Mouse (Mus musculus): ENCODE measurements around the gene Map1a. TPM values are rescaled to one million over a fixed set of nuclear protein-coding genes. Genes with fewer than 3 reads are reported as not detected.

Map1a gene
- polyA plus RNA-seq, 1 experiment from 2014 or later: 7.0 TPM

DNA sequence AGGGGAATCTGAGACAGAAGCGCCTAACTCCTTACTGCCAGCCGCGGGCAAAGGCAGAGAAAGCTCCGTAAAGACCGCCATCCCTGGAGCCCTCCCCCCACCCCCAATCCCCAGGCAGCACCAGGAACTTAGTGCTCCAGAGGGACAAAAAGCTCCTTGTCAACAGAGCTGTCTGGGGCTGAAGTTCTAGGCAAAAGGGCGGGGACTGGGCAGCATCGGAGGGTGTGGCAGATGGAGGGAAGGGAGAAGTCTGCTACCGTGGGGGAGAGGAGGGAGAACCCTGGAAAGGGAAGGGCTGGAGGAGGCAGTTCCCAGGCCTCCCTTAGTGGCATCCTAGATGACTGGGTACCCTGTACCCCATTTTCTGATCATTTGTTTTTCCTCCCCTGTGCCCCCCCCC is 8.7 kb downstream of the Map1a start:
- peaks cover 11% of the 10 kb centered on the region for H3K27me3 ChIP-seq (ENCODE audit: control insufficient read depth, insufficient read depth, low read length)
- H3K9ac ChIP-seq (ENCODE audit: low read depth, low read length): no peak overlapping the region
- H3K4me2 ChIP-seq (replicated peaks; ENCODE audit: low read depth, low read length): no peak overlapping the region
- H3K9me3 ChIP-seq (ENCODE audit: control insufficient read depth, low read length): no peaks in the 10 kb centered on the region
- peaks cover 31% of the 10 kb centered on the region for H3K4me1 ChIP-seq (ENCODE audit: control insufficient read depth, insufficient read depth, low read length)
- no peak for ATAC-seq (ENCODE audit: low FRiP score, low TSS enrichment)
- no peak overlapping the region for H3K27ac ChIP-seq (ENCODE audit: low read depth, low read length)
- WGBS: 13% methylated on average over 8 of the region's 8 CpGs
- peaks cover 12% of the 10 kb centered on the region; the same call in 1 of the 2 replicates for H3K36me3 ChIP-seq (ENCODE audit: control insufficient read depth, insufficient read depth, low read length)
- no peak overlapping the region for H3K4me3 ChIP-seq (ENCODE audit: low read length)

GRCm38 (mm10) chr2:121299471-121299870 is 10.1 kb downstream of the Map1a start:
- whole genome bisulfite sequencing: 87% methylated on average over 17 of the region's 17 CpGs
- peaks cover 24% of the 10 kb centered on the region for H3K4me1 ChIP-seq (ENCODE audit: control insufficient read depth, insufficient read depth, low read length)
- H3K4me2 ChIP-seq (replicated peaks; ENCODE audit: low read depth, low read length): no peak overlapping the region
- no peaks in the 10 kb centered on the region for H3K9me3 ChIP-seq (ENCODE audit: control insufficient read depth, low read length)
- no peak overlapping the region for H3K9ac ChIP-seq (ENCODE audit: low read depth, low read length)
- H3K4me3 ChIP-seq (ENCODE audit: low read length): no peak overlapping the region
- peaks cover 11% of the 10 kb centered on the region for H3K27me3 ChIP-seq (ENCODE audit: control insufficient read depth, insufficient read depth, low read length)
- H3K27ac ChIP-seq (ENCODE audit: low read depth, low read length): no peak overlapping the region
- H3K36me3 ChIP-seq (ENCODE audit: control insufficient read depth, insufficient read depth, low read length): peaks cover 12% of the 10 kb centered on the region; the same call in 1 of the 2 replicates
- no peak for ATAC-seq (ENCODE audit: low FRiP score, low TSS enrichment)

DNA sequence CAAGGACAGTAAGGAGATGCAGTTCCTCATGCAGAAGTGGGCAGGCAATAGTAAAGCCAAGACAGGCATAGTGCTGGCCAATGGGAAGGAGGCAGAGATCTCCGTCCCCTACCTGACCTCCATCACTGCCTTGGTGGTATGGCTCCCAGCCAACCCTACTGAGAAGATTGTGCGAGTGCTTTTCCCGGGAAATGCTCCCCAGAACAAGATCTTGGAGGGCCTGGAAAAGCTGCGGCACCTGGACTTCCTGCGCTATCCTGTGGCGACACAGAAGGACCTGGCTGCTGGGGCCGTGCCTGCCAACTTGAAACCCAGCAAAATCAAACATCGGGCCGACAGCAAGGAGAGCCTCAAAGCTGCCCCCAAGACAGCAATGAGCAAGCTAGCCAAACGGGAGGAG is 10.6 kb downstream of the Map1a start:
- ATAC-seq (ENCODE audit: low FRiP score, low TSS enrichment): no peak
- Histone ChIP-seq H3K4me3 (ENCODE audit: low read length) (no peak overlapping the region), H3K9ac (ENCODE audit: low read depth, low read length) (no peak overlapping the region), H3K4me2 (replicated peaks; ENCODE audit: low read depth, low read length) (no peak overlapping the region), H3K36me3 (ENCODE audit: control insufficient read depth, insufficient read depth, low read length) (peaks cover 12% of the 10 kb centered on the region; the same call in 1 of the 2 replicates), H3K27me3 (ENCODE audit: control insufficient read depth, insufficient read depth, low read length) (peaks cover 11% of the 10 kb centered on the region), H3K27ac (ENCODE audit: low read depth, low read length) (no peak overlapping the region), H3K9me3 (ENCODE audit: control insufficient read depth, low read length) (no peaks in the 10 kb centered on the region), H3K4me1 (ENCODE audit: control insufficient read depth, insufficient read depth, low read length) (peaks cover 18% of the 10 kb centered on the region)
- 80% methylated on average over 10 of the region's 10 CpGs for WGBS

- peak overlapping the region; percentile 47; the same call in 1 of the 2 replicates for H3K27ac ChIP-seq (ENCODE audit: low read depth, low read length)
- H3K4me2 ChIP-seq (replicated peaks; ENCODE audit: low read depth, low read length): peak overlapping the region; percentile 38
- H3K4me3 ChIP-seq (ENCODE audit: low read length): no peak overlapping the region; the same call in 1 of the 2 replicates
- H3K27me3 ChIP-seq (ENCODE audit: control insufficient read depth, insufficient read depth, low read length): no peaks in the 10 kb centered on the region
- no peak overlapping the region for H3K9ac ChIP-seq (ENCODE audit: low read depth, low read length)
- peak; percentile 71 for ATAC-seq (ENCODE audit: low FRiP score, low TSS enrichment)
- no peaks in the 10 kb centered on the region for H3K36me3 ChIP-seq (ENCODE audit: control insufficient read depth, insufficient read depth, low read length)
- peaks cover 12% of the 10 kb centered on the region for H3K4me1 ChIP-seq (ENCODE audit: control insufficient read depth, insufficient read depth, low read length)
- 3% methylated on average over 5 of the region's 5 CpGs for WGBS
- no peaks in the 10 kb centered on the region for H3K9me3 ChIP-seq (ENCODE audit: control insufficient read depth, low read length)
These were observed 19.6 kb downstream of the Map1a start for GRCm38 (mm10) chr2:121308997-121309416.

- no peak overlapping the region for H3K27ac ChIP-seq (ENCODE audit: low read depth, low read length)
- H3K9ac ChIP-seq (ENCODE audit: low read depth, low read length): no peak overlapping the region
- no peaks in the 10 kb centered on the region for H3K9me3 ChIP-seq (ENCODE audit: control insufficient read depth, low read length)
- no peaks in the 10 kb centered on the region for H3K4me1 ChIP-seq (ENCODE audit: control insufficient read depth, insufficient read depth, low read length)
- H3K27me3 ChIP-seq (ENCODE audit: control insufficient read depth, insufficient read depth, low read length): no peaks in the 10 kb centered on the region
- H3K36me3 ChIP-seq (ENCODE audit: control insufficient read depth, insufficient read depth, low read length): no peaks in the 10 kb centered on the region; the same call in 1 of the 2 replicates
- no peak overlapping the region for H3K4me2 ChIP-seq (replicated peaks; ENCODE audit: low read depth, low read length)
- ATAC-seq (ENCODE audit: low FRiP score, low TSS enrichment): no peak
- 68% methylated on average over 8 of the region's 8 CpGs for WGBS
- no peak overlapping the region for H3K4me3 ChIP-seq (ENCODE audit: low read length)
These were observed 26.9 kb downstream of the Map1a start for GRCm38 (mm10) chr2:121316278-121316677.

DNA sequence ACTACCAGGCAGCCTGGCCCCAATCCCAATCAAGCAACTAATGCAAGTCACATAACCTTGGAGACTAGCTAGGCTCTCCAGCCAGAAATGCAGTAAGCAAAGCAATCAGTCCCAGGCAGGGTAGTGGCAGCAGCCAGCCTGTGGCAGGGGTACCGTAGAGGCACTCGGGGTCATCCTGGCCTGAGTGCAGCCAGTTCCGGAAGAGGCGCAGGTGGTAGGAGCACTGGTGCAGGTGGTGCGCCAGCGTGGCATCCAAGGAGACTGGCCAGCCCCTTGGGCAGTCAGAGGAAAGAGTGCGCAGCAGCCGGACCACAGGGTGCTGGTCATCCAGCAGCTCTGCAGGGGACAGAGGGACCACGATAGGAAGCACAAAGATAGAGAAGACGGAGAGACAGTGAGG is 33.6 kb downstream of the Map1a start:
- Histone ChIP-seq H3K9me3 (ENCODE audit: control insufficient read depth, low read length) (no peaks in the 10 kb centered on the region), H3K36me3 (ENCODE audit: control insufficient read depth, insufficient read depth, low read length) (no peaks in the 10 kb centered on the region; the same call in 1 of the 2 replicates), H3K4me1 (ENCODE audit: control insufficient read depth, insufficient read depth, low read length) (no peaks in the 10 kb centered on the region), H3K27me3 (ENCODE audit: control insufficient read depth, insufficient read depth, low read length) (no peaks in the 10 kb centered on the region), H3K4me3 (ENCODE audit: low read length) (no peak overlapping the region), H3K27ac (ENCODE audit: low read depth, low read length) (no peak overlapping the region), H3K4me2 (replicated peaks; ENCODE audit: low read depth, low read length) (no peak overlapping the region), H3K9ac (ENCODE audit: low read depth, low read length) (no peak overlapping the region)
- WGBS: 92% methylated on average over 10 of the region's 10 CpGs
- no peak for ATAC-seq (ENCODE audit: low FRiP score, low TSS enrichment)

GRCm38 (mm10) chr2:121323693-121324470 is 34.5 kb downstream of the Map1a start:
- no peak overlapping the region for H3K4me3 ChIP-seq (ENCODE audit: low read length)
- 88% methylated on average over 10 of the region's 10 CpGs for WGBS
- H3K4me1 ChIP-seq (ENCODE audit: control insufficient read depth, insufficient read depth, low read length): no peaks in the 10 kb centered on the region
- H3K27me3 ChIP-seq (ENCODE audit: control insufficient read depth, insufficient read depth, low read length): no peaks in the 10 kb centered on the region
- ATAC-seq (ENCODE audit: low FRiP score, low TSS enrichment): no peak
- H3K9ac ChIP-seq (ENCODE audit: low read depth, low read length): no peak overlapping the region
- no peaks in the 10 kb centered on the region; the same call in 1 of the 2 replicates for H3K36me3 ChIP-seq (ENCODE audit: control insufficient read depth, insufficient read depth, low read length)
- no peak overlapping the region for H3K4me2 ChIP-seq (replicated peaks; ENCODE audit: low read depth, low read length)
- H3K9me3 ChIP-seq (ENCODE audit: control insufficient read depth, low read length): no peaks in the 10 kb centered on the region
- H3K27ac ChIP-seq (ENCODE audit: low read depth, low read length): no peak overlapping the region

DNA sequence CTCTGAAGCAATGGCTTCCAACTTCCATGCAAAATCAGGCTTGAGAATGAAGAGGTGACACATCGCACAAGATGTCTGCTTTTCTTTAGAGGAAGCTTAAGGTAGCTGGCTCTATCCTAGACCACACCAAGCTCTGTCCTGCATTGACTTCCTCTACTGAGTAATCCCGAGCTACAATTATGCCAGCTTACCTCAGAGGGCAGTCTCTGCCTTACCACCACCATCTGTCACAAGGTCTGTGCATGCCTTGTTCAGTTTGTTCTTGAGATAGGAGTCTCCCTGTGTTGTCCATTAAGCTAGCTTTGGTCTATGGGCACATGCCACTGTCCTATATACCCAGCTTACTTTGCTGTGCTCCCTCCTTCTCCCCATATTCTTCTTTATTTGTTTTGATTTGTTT is 40.1 kb downstream of the Map1a start:
- Histone ChIP-seq H3K9ac (ENCODE audit: low read depth, low read length) (no peak overlapping the region), H3K4me2 (replicated peaks; ENCODE audit: low read depth, low read length) (no peak overlapping the region), H3K36me3 (ENCODE audit: control insufficient read depth, insufficient read depth, low read length) (peaks cover 6% of the 10 kb centered on the region; the same call in 1 of the 2 replicates), H3K4me3 (ENCODE audit: low read length) (no peak overlapping the region), H3K4me1 (ENCODE audit: control insufficient read depth, insufficient read depth, low read length) (no peaks in the 10 kb centered on the region), H3K27ac (ENCODE audit: low read depth, low read length) (no peak overlapping the region), H3K9me3 (ENCODE audit: control insufficient read depth, low read length) (no peaks in the 10 kb centered on the region), H3K27me3 (ENCODE audit: control insufficient read depth, insufficient read depth, low read length) (no peaks in the 10 kb centered on the region)
- ATAC-seq (ENCODE audit: low FRiP score, low TSS enrichment): no peak
- 89% methylated on average over 2 of the region's 2 CpGs for WGBS

GRCm38 (mm10) chr2:121339057-121339456 is 49.7 kb downstream of the Map1a start:
- no peaks in the 10 kb centered on the region for H3K27me3 ChIP-seq (ENCODE audit: control insufficient read depth, insufficient read depth, low read length)
- H3K27ac ChIP-seq (ENCODE audit: low read depth, low read length): no peak overlapping the region
- H3K36me3 ChIP-seq (ENCODE audit: control insufficient read depth, insufficient read depth, low read length): 0 out of 2 replicates have a peak, but pooled peaks cover 4% of the 10 kb centered on the region
- H3K4me2 ChIP-seq (replicated peaks; ENCODE audit: low read depth, low read length): no peak overlapping the region
- no peak for ATAC-seq (ENCODE audit: low FRiP score, low TSS enrichment)
- no peak overlapping the region for H3K4me3 ChIP-seq (ENCODE audit: low read length)
- H3K9me3 ChIP-seq (ENCODE audit: control insufficient read depth, low read length): peaks cover 3% of the 10 kb centered on the region; the same call in 1 of the 2 replicates
- no peak overlapping the region for H3K9ac ChIP-seq (ENCODE audit: low read depth, low read length)
- no peaks in the 10 kb centered on the region for H3K4me1 ChIP-seq (ENCODE audit: control insufficient read depth, insufficient read depth, low read length)

Measured in kidney, embryonic 14.5 days (tissue).